Mouse (Mus musculus): Measurements from ENCODE around the gene Fgf15.

The Fgf15 gene

GRCm38 (mm10) chr7:144896294-144897218 lies at the start of gene Fgf15:
TSS of gene Fgf15 (plus strand) at chr7:144896531.
- no peak for DNase-seq (ENCODE audit: low spot score)

- DNase-seq (ENCODE audit: low spot score), result no peak
These were observed 49.3 kb upstream of the Fgf15 start, which contains the start of gene Fgf4 for GRCm38 (mm10) chr7:144847067-144847466. TSS of gene Fgf4 (plus strand) at chr7:144847367.

GRCm38 (mm10) chr7:144851321-144851720 lies 45.0 kb upstream of the Fgf15 start:
- DNase-seq (ENCODE audit: low spot score), result no peak

DNA sequence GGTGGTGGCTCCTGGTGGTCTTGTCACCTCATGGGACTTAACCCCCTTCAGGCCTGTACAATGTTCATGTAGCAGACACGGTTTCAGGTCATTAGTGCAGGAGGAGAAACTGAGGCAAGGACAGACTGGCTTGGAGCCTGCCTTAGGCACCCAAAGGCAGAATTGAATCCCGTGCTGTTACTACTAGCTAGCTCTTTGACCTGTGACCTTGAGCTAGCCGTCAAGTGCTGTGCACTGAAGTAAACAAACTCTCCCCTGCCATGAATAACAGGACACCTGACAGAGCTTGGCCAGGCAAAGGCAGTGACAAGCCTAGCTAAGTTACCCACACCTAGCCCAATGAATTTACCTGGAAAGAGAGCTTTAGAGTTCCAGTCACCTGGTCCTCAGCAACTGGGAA lies 41.4 kb upstream of the Fgf15 start:
- no peak for DNase-seq (ENCODE audit: low spot score)

GRCm38 (mm10) chr7:144857158-144857557 lies 39.2 kb upstream of the Fgf15 start:
- DNase-seq (ENCODE audit: low spot score), result no peak

DNA sequence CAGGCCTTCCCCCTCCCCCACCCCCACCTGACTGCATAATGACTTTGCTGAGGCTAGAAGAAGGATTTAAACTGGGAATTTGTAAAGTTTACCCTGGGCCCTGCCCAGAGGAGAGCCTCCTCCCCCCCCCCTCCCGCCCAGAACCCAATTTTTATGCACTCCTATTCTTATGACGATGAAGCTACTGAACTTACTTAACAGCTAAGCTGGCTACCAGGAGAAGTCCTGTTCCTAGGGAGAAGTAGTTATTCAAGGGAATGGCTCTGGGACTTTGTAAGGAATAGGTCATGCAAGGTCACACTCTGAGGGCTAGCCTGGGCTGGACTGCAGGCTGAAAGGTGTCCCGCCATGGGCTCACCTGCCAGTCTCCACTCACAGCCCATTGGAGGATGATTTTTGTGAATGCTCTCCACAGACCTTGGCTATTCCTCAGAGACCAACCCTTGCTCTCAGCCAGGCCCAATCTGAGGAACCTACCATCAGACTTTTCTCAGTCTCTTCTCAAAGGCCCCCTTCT lies 38.4 kb upstream of the Fgf15 start:
- DNase-seq (ENCODE audit: low spot score), result no peak

GRCm38 (mm10) chr7:144858702-144859101 lies 37.6 kb upstream of the Fgf15 start:
- no peak for DNase-seq (ENCODE audit: low spot score)

- DNase-seq (ENCODE audit: low spot score), result no peak
These were observed 35.1 kb upstream of the Fgf15 start for GRCm38 (mm10) chr7:144861056-144861768.

DNA sequence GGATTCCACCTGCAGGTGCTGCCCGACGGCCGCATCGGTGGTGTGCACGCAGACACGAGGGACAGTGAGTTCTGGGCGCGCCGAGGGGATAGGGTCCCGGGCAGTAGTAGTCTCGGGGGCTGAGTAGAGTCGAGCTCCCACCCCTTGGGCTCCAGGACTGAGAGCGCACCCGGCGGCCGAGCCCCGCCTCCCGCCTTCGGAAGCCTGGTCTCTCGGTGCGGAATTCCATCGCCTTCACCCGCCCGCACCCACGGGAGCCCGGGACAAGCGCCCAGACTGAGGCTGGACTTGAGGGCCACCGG lies 34.6 kb upstream of the Fgf15 start:
- DNase-seq (ENCODE audit: low spot score), result no peak

- no peak for DNase-seq (ENCODE audit: low spot score)
These were observed 34.2 kb upstream of the Fgf15 start for GRCm38 (mm10) chr7:144862126-144862525.

DNA sequence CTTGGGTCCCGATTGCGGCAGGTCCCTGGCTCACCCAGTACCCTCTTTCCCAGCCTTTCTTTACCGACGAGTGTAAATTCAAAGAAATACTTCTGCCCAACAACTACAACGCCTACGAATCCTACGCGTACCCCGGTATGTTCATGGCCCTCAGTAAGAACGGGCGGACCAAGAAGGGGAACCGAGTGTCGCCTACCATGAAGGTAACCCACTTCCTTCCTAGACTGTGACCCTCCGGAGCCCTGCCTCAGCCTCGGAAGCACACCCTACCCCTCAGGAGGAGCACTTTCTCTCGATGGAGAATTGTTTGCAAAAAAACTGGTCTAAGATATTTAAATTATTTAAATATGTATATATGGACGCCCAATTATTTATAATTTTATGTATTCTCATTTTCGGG lies 33.6 kb upstream of the Fgf15 start:
- DNase-seq (ENCODE audit: low spot score), result no peak

DNA sequence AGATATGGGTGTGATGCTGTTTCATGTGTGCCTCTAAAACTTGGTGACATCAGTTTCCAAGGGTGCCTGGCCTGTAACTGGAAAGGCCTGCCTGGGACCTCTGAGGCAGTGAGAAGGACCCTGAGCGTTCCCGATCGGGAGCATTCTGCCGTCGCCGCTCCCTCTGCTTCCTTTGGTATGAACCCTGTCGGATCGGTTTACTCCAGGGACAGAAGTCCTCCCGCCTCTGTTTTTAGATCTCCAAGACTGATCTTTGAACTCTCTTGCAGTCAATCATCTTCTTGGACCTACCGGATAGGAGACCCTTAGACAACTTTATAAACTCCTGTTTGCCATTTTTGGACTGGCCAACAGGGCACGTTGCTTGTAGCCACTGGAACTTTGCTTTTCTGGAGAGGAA lies 33.1 kb upstream of the Fgf15 start:
- no peak for DNase-seq (ENCODE audit: low spot score)

DNA sequence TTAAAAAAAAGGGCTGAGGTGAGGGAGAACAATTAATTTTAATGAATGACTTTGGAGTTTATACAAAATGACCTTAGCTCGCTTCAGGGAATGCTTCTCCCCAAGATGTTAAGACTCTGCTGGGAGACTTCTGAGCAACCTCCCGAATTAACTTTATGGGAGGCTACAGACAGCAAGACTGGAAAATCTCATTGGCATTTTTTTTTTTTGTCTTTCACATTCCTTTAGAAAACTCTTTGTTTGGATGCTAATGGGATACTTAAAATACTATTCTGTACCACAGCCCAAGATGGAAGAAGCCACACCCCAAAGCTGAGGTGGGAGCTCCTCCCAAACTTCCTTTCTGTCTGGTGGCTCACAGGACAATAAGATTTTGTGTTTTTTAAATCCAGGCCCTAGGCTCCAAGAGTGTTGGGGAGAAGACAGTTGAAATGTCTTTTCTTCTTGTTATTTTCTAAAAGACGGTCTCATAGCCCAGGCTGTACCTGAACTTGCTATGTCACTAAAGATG lies 32.1 kb upstream of the Fgf15 start:
- DNase-seq (ENCODE audit: low spot score), result no peak

DNA sequence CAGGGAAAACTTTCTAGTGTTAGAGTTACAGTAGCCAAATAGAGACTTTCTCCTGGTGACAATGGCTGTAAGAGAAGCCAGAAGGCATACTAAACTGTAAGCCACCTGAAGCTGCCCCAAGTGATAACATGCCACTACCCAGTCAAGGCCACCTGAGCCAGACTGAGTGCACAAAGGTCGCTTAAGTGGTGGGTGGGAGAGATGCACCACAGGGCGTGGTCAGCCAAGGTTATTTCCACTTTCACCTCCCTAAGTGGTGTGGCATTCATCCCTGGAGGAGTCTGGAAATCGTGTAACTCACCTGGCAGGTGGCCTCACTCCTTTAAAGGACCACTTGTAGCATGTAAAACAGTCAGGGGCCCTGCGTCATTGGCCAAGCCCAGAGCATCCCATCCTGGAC lies 29.2 kb upstream of the Fgf15 start:
- no peak for DNase-seq (ENCODE audit: low spot score)

GRCm38 (mm10) chr7:144867602-144868001 lies 28.7 kb upstream of the Fgf15 start:
- no peak for DNase-seq (ENCODE audit: low spot score)

GRCm38 (mm10) chr7:144872420-144872819 lies 23.9 kb upstream of the Fgf15 start:
- DNase-seq (ENCODE audit: low spot score), result no peak

DNA sequence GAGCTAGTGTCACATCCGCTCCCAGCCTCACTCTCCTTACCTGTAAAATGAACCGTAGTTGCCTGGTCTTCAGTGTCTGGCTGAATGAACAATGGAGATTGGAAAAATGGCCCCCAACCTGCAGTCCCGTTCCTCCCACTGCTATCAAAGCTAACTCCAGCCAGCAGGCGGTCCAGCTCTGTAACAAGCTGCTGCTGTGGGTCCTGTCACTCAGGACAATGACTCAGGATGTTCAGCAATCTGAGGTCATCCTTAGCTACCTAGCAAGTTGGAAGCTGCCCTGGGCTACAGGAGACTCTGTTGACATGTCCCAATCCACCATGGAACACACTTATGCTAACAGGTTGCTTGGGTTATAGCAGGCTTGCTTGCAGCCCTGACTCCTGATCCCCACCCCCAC lies 23.2 kb upstream of the Fgf15 start:
- no peak for DNase-seq (ENCODE audit: low spot score)

DNA sequence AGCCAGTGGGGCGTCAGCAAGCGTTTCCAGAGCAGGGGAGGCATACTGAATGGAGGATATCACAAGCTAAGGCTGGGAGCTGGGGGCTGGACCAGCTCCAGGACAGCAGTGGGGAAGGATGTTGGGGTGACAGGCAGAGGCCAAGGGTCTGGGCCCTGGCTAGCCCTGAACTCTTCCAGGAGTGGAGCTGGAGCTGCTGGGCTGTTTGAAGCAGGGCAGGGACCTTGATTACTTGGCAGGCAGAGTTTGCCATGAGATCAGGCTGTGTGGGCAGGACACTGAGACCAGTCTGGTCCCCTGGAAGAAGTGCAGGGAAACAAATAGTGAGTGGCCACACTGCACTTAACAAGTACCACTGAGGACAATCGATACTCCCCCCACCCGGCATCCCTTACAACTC lies 22.1 kb upstream of the Fgf15 start:
- DNase-seq (ENCODE audit: low spot score), result no peak

DNA sequence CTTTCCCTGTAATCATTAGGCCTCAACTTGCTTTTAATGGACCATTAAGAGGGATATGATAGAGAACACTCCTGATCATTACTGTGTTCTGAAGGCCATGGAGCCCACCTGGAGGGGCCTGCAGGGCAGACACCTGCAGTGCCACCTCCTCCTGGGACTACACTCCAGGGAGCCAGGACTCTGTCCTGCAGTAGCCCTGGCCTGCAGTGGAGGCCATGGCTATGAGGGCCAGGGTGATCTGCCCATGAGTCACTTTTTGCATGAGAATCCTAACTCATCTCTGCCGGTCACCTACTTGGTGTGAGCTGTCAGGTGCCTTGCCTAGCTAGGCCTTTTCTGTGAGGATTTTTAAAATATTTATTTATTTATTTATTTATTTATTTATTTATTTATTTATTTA lies 17.9 kb upstream of the Fgf15 start:
- no peak for DNase-seq (ENCODE audit: low spot score)

- no peak for DNase-seq (ENCODE audit: low spot score)
These were observed 13.2 kb upstream of the Fgf15 start for GRCm38 (mm10) chr7:144883106-144883505.

DNA sequence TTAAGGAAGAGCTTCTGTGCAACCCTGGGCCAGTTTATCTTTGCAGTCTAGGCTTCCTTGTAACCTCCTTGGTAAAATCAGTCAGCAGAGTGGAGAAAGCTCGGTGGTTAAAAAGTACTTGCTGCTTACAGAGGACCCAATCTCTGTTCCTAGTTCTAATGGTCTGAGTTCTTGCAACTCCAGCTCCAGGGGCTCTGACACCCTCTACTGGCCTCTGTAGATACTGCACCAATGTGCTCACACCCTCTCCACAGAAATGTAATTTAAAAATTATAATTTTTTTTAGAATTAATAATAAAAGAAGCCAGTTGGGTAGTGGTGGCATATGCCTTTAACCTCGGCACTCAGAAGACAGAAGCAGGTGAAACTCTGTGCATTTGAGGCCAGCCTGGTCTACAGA lies 8.7 kb upstream of the Fgf15 start:
- DNase-seq (ENCODE audit: low spot score), result no peak

GRCm38 (mm10) chr7:144888564-144889299 lies 7.6 kb upstream of the Fgf15 start:
- DNase-seq (ENCODE audit: low spot score), result no peak
